Mouse (Mus musculus) C2C12 (cell line): ENCODE measurements around the gene Dhrs7b. TPM values are rescaled to one million over a fixed set of nuclear protein-coding genes. Genes with fewer than 3 reads are reported as not detected.

Source experiments
- H3K27me3 ChIP-seq: one replicate; pipeline ENCODE4 v1.6.1; 2011; ENCODE audit not compliant: control insufficient read depth, insufficient read depth, insufficient read length
- H3K36me3 ChIP-seq: one replicate; pipeline ENCODE4 v1.6.1; 2011; ENCODE audit not compliant: control insufficient read depth, insufficient read depth
- H3K4me3 ChIP-seq: one replicate; pipeline ENCODE4 v1.5.1; 2011; ENCODE audit warnings: mild to moderate bottlenecking, control low read depth; ENCODE audit not compliant: poor library complexity, insufficient read depth, severe bottlenecking
- H3K79me2 ChIP-seq: one replicate; pipeline ENCODE4 v1.6.1; 2011; ENCODE audit not compliant: control insufficient read depth, insufficient read depth
- H3K79me3 ChIP-seq: one replicate; pipeline ENCODE4 v1.6.1; 2011; ENCODE audit warnings: low read depth, control low read depth
- H3ac ChIP-seq: one replicate; pipeline ENCODE3; 2011; ENCODE audit warnings: low read depth; ENCODE audit not compliant: control insufficient read depth, insufficient read length
- CEBPB ChIP-seq: IDR thresholded peaks from one replicate; pipeline ENCODE4 v1.6.1; 2011; ENCODE audit warnings: low read depth, mild to moderate bottlenecking, control low read depth, moderate library complexity
- CTCF ChIP-seq: IDR thresholded peaks from one replicate; pipeline ENCODE4 v1.5.1; 2011; ENCODE audit not compliant: control insufficient read depth, insufficient read depth, insufficient read length
- FOSL1 ChIP-seq: IDR thresholded peaks from one replicate; pipeline ENCODE4 v1.8.0; 2011; ENCODE audit warnings: mild to moderate bottlenecking, low read length; ENCODE audit not compliant: poor library complexity, insufficient read depth, severe bottlenecking
- MAX ChIP-seq: IDR thresholded peaks from one replicate; pipeline ENCODE4 v1.6.1; 2011; ENCODE audit warnings: mild to moderate bottlenecking, control low read depth
- MYOD1 ChIP-seq: IDR thresholded peaks from one replicate; pipeline ENCODE4 v1.6.1; 2011; ENCODE audit warnings: low read depth; ENCODE audit not compliant: control insufficient read depth, insufficient read length
- MYOG ChIP-seq: IDR thresholded peaks from one replicate; pipeline ENCODE4 v1.6.1; 2011; ENCODE audit not compliant: control insufficient read depth, insufficient read length; ENCODE audit errors: extremely low read depth
- USF1 ChIP-seq: IDR thresholded peaks from one replicate; pipeline ENCODE4 v1.6.1; 2011; ENCODE audit warnings: low read depth, mild to moderate bottlenecking, control low read depth, moderate library complexity
- polyA plus RNA-seq: library from polyadenylated mRNA; unstranded; fragments of >200 nt; fragmentation: generic; extraction: Trizol; gene quantifications from one replicate; pipeline ENCODE4 v1.2.1, GENCODE M21; 2012; ENCODE audit warnings: missing spikeins

The Dhrs7b gene
- polyA plus RNA-seq, 1 experiment = 46.4 TPM

DNA sequence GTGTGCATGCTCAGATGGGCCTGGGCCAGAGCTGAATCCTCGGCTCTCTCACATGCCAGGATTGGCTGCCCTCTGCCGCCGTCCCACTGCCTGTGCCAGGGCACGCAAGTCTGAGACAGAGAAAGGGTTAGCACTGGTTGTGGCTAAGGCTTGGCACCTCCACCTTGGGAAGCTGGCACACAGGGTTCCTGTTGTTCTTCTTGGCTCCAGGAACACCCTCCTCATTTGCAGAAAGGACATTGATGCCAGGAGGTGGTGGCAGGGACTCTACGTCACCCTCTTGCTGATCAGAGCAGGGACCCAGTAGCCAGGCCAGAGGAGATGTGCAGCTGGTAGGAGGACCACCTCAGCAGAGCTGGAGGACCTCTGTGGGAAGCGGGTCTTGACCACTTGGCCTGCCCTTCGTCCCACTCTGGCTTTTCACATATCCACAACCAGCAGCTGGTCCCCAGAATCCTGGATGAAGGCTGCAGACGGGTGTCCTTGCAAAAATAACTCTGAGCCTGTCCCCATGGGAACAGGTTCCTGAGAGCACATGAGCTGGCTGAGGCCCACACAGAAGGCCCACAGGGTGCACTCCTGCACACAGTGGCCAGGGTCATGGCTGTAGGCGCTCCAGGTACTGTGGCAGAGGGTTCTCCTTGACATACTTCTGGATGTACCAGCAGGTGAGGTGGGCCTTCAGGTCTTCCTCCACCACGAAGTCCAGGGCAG is 75.1 kb downstream of the Dhrs7b start:
- no peak overlapping the region for H3ac ChIP-seq
- H3K79me3 ChIP-seq = no peaks in the 10 kb centered on the region
- no peaks in the 10 kb centered on the region for H3K79me2 ChIP-seq
- H3K4me3 ChIP-seq = no peak overlapping the region
- TF ChIP-seq FOSL1 (no peak), MAX (no peak), CEBPB (no peak)
- H3K27me3 ChIP-seq = no peaks in the 10 kb centered on the region
- no peaks in the 10 kb centered on the region for H3K36me3 ChIP-seq

DNA sequence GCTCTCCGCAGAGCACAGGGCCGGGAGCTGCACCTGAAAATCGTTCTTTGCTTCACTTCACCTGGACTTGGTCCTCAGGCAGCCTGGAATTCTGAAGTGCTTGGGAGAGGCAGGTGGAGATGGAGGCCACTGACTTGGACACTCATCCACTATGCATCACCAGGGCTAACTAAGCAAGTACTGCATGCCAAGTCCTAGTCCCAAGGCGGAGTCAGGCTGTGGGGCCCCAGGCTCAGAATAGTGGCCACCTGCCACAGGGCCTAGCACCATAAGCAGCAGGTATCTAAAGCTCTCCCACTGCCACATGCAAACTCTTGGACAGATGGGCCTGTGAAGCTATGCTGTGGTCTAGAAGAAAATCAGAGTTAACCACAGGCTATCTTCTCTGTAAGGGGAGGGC is 76.0 kb downstream of the Dhrs7b start:
- no peak overlapping the region for H3ac ChIP-seq
- H3K79me2 ChIP-seq = no peaks in the 10 kb centered on the region
- no peak overlapping the region for H3K4me3 ChIP-seq
- H3K36me3 ChIP-seq = no peaks in the 10 kb centered on the region
- H3K27me3 ChIP-seq = no peaks in the 10 kb centered on the region
- TF ChIP-seq CTCF = no peak
- no peak for TF ChIP-seq FOSL1
- TF ChIP-seq MAX = no peak
- no peak for TF ChIP-seq MYOD1
- no peak for TF ChIP-seq USF1
- no peak for TF ChIP-seq MYOG
- TF ChIP-seq CEBPB = no peak
- no peaks in the 10 kb centered on the region for H3K79me3 ChIP-seq

DNA sequence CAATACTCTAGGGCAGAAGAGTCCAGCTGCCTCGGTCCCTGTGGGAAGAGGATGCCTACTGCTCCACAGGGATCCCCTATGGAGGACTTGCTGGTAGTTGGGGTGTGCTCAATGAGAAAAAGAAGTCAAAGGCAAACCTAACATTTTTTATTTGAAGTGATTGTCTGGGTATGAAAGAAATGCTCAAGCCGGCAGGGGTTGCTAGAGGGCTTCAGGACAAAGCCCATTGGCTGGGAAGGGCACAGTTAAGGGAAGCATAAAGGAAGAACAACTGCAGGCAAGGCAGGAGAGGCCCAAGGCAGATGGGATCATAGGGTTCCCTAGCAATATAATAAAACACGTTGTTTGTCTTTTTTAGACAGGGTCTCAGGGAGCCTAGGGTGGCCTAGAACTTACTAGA is 77.6 kb downstream of the Dhrs7b start:
- no peaks in the 10 kb centered on the region for H3K27me3 ChIP-seq
- H3K36me3 ChIP-seq = no peaks in the 10 kb centered on the region
- H3ac ChIP-seq = no peak overlapping the region
- no peak overlapping the region for H3K4me3 ChIP-seq
- H3K79me2 ChIP-seq = no peaks in the 10 kb centered on the region
- no peaks in the 10 kb centered on the region for H3K79me3 ChIP-seq
- TF ChIP-seq CTCF = no peak
- TF ChIP-seq MYOD1 = no peak
- TF ChIP-seq MAX = no peak
- TF ChIP-seq CEBPB = no peak
- TF ChIP-seq MYOG = no peak
- TF ChIP-seq FOSL1 = no peak
- no peak for TF ChIP-seq USF1

DNA sequence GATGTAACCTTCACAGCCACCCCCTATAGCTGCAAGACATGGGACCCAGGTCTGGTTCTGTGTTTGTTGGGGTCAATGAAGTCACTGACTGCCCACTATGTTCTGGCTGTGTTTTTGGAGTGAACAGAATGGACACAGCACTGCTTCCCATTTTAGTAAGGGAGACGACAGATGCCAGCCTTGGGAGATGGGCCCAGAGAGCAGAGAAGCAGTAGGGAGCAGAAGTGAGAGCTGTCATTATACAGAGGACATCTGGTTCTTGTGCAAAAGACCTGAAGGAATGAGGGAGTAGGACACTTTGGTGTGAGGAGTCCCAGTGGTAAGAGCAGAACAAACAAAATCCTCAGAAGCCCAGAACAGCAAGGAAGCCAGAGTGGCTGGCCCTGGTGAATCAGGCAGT is 79.2 kb downstream of the Dhrs7b start:
- TF ChIP-seq MAX (no peak), CTCF (no peak), MYOD1 (no peak), USF1 (no peak), FOSL1 (no peak), MYOG (no peak), CEBPB (no peak)
- Histone ChIP-seq H3K4me3 (no peak overlapping the region), H3K36me3 (no peaks in the 10 kb centered on the region), H3K79me3 (no peaks in the 10 kb centered on the region), H3K79me2 (no peaks in the 10 kb centered on the region), H3K27me3 (no peaks in the 10 kb centered on the region), H3ac (no peak overlapping the region)

Other genes starting within 250 kb of the Dhrs7b start
- gene Llgl1, start 130.9 kb upstream of the Dhrs7b start, polyA plus RNA-seq = 46.8 TPM
- gene Flii, start 103.4 kb upstream of the Dhrs7b start, polyA plus RNA-seq = 139 TPM
- 14.0 TPM for gene Mief2, start 102.2 kb upstream of the Dhrs7b start, polyA plus RNA-seq
- 8.4 TPM for gene Top3a, start 53.3 kb upstream of the Dhrs7b start, polyA plus RNA-seq
- 9.2 TPM for gene Smcr8, start 53.1 kb upstream of the Dhrs7b start, polyA plus RNA-seq
- gene Shmt1, start 18.9 kb upstream of the Dhrs7b start, polyA plus RNA-seq = 28.7 TPM
- 61.5 TPM for gene Tmem11, start 48.6 kb downstream of the Dhrs7b start, polyA plus RNA-seq
- 8.4 TPM for gene Natd1, start 84.1 kb downstream of the Dhrs7b start, polyA plus RNA-seq
- 183 TPM for gene Map2k3, start 101.4 kb downstream of the Dhrs7b start, polyA plus RNA-seq
- gene Kcnj12, start 191.9 kb downstream of the Dhrs7b start, polyA plus RNA-seq = 0.62 TPM